Mouse (Mus musculus) heart, embryonic 14.5 days (tissue): ENCODE measurements around the gene Sdk1. TPM values are rescaled to one million over a fixed set of nuclear protein-coding genes. Genes with fewer than 3 reads are reported as not detected.

Source experiments
- ATAC-seq: fragments of 200-750 bp; cut with Nextera tagmentation; 2 replicates; pipeline ENCODE4 v1.8.0; 2017; ENCODE audit warnings: low read depth, moderate TSS enrichment; ENCODE audit not compliant: insufficient number of reproducible peaks, insufficient read depth, low FRiP score
- H3K27ac ChIP-seq, 2 experiments: fragments of 200-500 bp in 1 of 2; fragments of 300-500 bp in 1 of 2; sonication (generic) in 1 of 2; replicated peaks in 1 of 2; 2 replicates each; pipeline ENCODE4 v1.5.1; 2012 to 2014; ENCODE audit warnings: low read depth in 2 of 2, low read length in 2 of 2, control low read depth in 1 of 2, mild to moderate bottlenecking in 1 of 2, mixed read lengths in 1 of 2; ENCODE audit not compliant: control insufficient read depth in 1 of 2, insufficient read depth in 1 of 2
- H3K27me3 ChIP-seq: fragments of 300-500 bp; sonication (generic); 2 replicates; pipeline ENCODE4 v1.6.1; 2014; ENCODE audit warnings: mild to moderate bottlenecking, low read length, control low read depth; ENCODE audit not compliant: control insufficient read depth, insufficient read depth
- H3K36me3 ChIP-seq: fragments of 300-500 bp; sonication (generic); 2 replicates; pipeline ENCODE4 v1.6.1; 2014; ENCODE audit warnings: mild to moderate bottlenecking, control low read depth, low read length, mixed read lengths; ENCODE audit not compliant: control insufficient read depth, insufficient read depth
- H3K4me1 ChIP-seq, 2 experiments: fragments of 200-500 bp in 1 of 2; fragments of 300-500 bp in 1 of 2; sonication (generic) in 1 of 2; 2 replicates each; pipeline ENCODE4 v1.6.1; 2012 to 2014; ENCODE audit warnings: low read length in 2 of 2, control low read depth in 1 of 2, mixed read lengths in 1 of 2; ENCODE audit not compliant: control insufficient read depth in 2 of 2, insufficient read depth in 2 of 2
- H3K4me2 ChIP-seq: fragments of 300-500 bp; sonication (generic); 2 replicates; pipeline ENCODE4 v1.6.1; 2014; ENCODE audit warnings: mild to moderate bottlenecking, low read length
- H3K4me3 ChIP-seq, 2 experiments: fragments of 200-500 bp in 1 of 2; fragments of 300-500 bp in 1 of 2; sonication (generic) in 1 of 2; 2 replicates each; pipeline ENCODE4 v1.5.1; 2012 to 2014; ENCODE audit warnings: low read length in 2 of 2, mild to moderate bottlenecking in 2 of 2, control low read depth in 1 of 2, low read depth in 1 of 2, moderate library complexity in 1 of 2; ENCODE audit not compliant: control insufficient read depth in 1 of 2, insufficient read depth in 1 of 2
- H3K9ac ChIP-seq: fragments of 300-500 bp; sonication (generic); 2 replicates; pipeline ENCODE4 v1.6.1; 2014; ENCODE audit warnings: mild to moderate bottlenecking, low read length
- H3K9me3 ChIP-seq: fragments of 300-500 bp; sonication (generic); 2 replicates; pipeline ENCODE4 v1.6.1; 2016; ENCODE audit warnings: low read length, control low read depth; ENCODE audit not compliant: control insufficient read depth
- WGBS: fragments of 180-500 bp; shearing (Covaris S2); extraction: QIAGEN DNeasy Blood & Tissue Kit; methylation state at CpG from one replicate; pipeline ENCODE4 v1.1.7; 2014; 5-methylcytosine and 5-hydroxymethylcytosine counted together
- polyA plus RNA-seq: library from polyadenylated mRNA; unstranded; fragments of >200 nt; fragmentation: Nextera tagmentation; extraction: Ambion mirVana; gene quantifications from 2 replicates; pipeline ENCODE4 v1.2.1, GENCODE M21; 2014

Gene Sdk1
- polyA plus RNA-seq, 1 experiment from 2014 or later: 2.5 TPM

DNA sequence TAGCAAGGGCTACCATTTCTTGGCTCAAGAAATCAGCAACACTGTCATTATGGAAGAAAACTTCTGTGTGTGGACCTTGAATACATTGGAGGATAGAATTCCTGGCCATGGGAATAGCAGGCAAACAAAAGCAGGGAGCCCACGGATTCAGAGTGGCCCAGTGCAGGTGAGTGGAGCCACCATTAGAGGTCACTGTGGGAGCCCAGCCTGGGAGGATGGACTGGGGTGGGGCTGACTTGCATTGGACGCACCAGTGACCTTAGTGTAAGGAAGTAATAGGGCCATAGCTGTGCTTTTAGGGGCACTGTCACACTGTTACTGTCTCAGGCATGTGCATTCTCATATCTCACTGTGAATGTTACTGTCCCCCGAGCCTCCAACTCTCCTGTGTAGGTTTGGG lies 1001.3 kb downstream of the Sdk1 start:
- 51% methylated on average over 3 of the region's 3 CpGs for WGBS
- H3K9ac ChIP-seq: no peak overlapping the region
- H3K4me1 ChIP-seq: no peaks in the 10 kb centered on the region
- H3K27me3 ChIP-seq: no peaks in the 10 kb centered on the region
- no peak overlapping the region for H3K4me3 ChIP-seq
- H3K9me3 ChIP-seq: peaks cover 15% of the 10 kb centered on the region
- ATAC-seq: no peak
- no peak overlapping the region for H3K27ac ChIP-seq
- H3K4me2 ChIP-seq: no peak overlapping the region
- no peaks in the 10 kb centered on the region for H3K36me3 ChIP-seq

DNA sequence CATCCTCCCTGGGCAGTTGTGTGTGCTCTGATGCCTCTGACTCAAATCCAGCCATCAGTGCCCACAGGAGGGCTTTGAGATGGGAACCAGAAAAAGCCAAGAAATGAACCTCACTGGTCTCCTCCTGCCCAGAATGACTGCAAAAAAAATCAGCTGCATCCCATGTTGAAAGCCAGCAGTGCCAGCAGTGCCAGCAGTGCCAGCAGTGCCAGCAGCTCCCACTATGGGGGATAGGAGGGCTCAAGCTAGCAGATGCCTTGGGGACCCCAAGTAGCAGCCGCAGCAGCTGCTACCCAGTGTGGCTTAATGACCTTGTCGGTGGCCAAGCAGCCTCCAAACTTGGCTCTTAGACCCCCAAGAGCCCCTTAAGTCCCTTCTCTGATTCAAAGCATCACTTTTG lies 1001.8 kb downstream of the Sdk1 start:
- Histone ChIP-seq H3K9me3 (peaks cover 20% of the 10 kb centered on the region), H3K36me3 (no peaks in the 10 kb centered on the region), H3K4me2 (no peak overlapping the region), H3K4me1 (no peaks in the 10 kb centered on the region), H3K4me3 (no peak overlapping the region), H3K27ac (no peak overlapping the region), H3K9ac (no peak overlapping the region), H3K27me3 (no peaks in the 10 kb centered on the region)
- ATAC-seq: no peak
- 94% methylated on average over 2 of the region's 2 CpGs for WGBS

DNA sequence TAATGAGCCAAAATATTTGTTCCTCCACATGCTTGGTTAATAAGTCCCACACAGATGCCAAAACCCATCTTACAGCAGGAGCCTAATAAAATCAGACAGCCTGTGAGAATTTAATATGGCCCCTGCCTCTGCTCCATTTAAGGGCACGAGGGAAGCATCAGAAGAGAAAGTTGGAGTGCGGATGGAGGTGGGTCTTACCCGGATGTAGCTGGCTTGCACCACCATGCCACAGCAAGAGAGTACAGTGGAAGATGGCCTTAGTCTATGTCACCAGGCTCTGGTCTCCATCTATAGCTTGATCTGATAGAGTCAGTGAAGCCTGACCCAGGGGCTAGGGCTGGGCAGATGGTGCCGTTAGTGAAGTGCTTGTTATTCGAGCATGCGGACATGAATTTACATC lies 1014.9 kb downstream of the Sdk1 start:
- Histone ChIP-seq H3K4me3 (no peak overlapping the region), H3K9me3 (no peaks in the 10 kb centered on the region), H3K27me3 (no peaks in the 10 kb centered on the region), H3K36me3 (no peaks in the 10 kb centered on the region), H3K4me2 (no peak overlapping the region), H3K9ac (no peak overlapping the region), H3K27ac (no peak overlapping the region), H3K4me1 (no peaks in the 10 kb centered on the region)
- WGBS: 81% methylated on average over 6 of the region's 6 CpGs
- no peak for ATAC-seq

DNA sequence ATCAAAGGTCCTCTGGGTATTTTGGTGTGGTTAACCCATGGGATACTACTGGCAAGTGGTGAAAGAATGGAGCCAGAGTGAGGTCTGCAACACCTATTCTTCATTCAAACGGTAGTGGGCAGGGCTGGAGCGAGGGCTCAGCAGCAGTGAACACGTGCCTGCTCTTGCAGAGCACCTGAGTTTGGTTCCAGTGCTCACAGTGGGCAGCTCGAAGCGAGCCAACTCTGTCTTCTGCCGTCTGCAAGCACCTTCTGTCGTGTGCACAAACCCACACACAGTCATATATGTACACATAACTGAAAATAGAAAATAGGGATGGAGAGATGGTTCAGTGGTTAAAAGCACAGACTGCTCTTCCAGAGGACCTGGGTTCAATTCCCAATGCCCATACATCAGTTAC lies 1017.4 kb downstream of the Sdk1 start:
- no peaks in the 10 kb centered on the region for H3K36me3 ChIP-seq
- H3K27ac ChIP-seq: no peak overlapping the region
- H3K9ac ChIP-seq: no peak overlapping the region
- no peak for ATAC-seq
- no peak overlapping the region for H3K4me2 ChIP-seq
- H3K27me3 ChIP-seq: no peaks in the 10 kb centered on the region
- 79% methylated on average over 7 of the region's 7 CpGs for WGBS
- no peak overlapping the region for H3K4me3 ChIP-seq
- no peaks in the 10 kb centered on the region for H3K9me3 ChIP-seq
- no peaks in the 10 kb centered on the region for H3K4me1 ChIP-seq

DNA sequence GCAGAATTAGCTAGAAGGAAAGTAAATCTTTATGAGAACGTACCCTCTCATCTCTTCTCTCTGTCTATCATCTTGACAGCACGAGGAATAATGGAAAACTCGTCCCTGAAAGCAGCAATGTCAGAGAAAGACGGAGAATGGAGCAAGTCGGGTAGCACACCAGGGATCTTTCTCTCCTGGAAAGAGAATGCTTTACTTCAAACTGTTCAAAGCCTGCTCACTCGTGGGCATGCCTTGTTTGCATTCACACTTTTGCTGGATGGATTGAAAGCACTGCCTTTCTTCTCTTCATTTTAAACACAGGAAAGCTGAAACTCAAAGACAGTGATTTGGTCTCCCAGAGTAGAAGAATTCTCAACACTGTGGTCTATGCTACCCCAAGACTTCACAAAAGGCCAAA lies 1020.8 kb downstream of the Sdk1 start:
- H3K9ac ChIP-seq: no peak overlapping the region
- H3K27me3 ChIP-seq: no peaks in the 10 kb centered on the region
- peaks cover 6% of the 10 kb centered on the region for H3K9me3 ChIP-seq
- H3K4me1 ChIP-seq: no peaks in the 10 kb centered on the region
- no peak overlapping the region for H3K4me2 ChIP-seq
- H3K4me3 ChIP-seq: no peak overlapping the region
- no peak for ATAC-seq
- H3K27ac ChIP-seq: no peak overlapping the region
- 51% methylated on average over 6 of the region's 6 CpGs for WGBS
- H3K36me3 ChIP-seq: no peaks in the 10 kb centered on the region

Other genes starting within 250 kb of the Sdk1 start
- gene Card11, start 240.9 kb upstream of the Sdk1 start, polyA plus RNA-seq: 0.18 TPM in 2 replicates